Mouse (Mus musculus): Measurements from ENCODE around the gene Fibp.

DNA sequence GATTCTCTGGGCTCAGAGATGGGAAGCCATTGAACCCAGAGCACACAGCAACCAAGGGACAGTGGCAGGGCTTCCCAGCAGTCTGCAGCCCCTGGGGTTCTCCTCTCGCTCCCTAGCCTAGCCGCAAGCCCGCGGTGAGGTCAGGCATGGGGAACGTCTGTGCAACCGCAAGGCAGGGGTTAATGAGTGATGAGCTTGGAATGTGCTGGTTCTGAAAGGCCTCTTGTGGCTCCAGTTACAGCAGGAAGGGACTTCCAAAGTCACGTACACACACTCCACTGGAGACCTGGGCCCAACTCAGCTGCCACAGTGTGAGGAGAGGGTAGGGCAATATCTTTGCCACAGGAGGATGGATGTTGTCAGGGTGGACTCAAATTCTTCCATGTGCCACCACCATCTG is 15.5 kb upstream of the Fibp start:
- TF ChIP-seq CTCF (IDR thresholded peaks at IDR 0.05; ENCODE audit: low read depth) (no peak), EP300 (optimal IDR thresholded peaks at IDR 0.05) (no peak)

All from stomach, postnatal 0 days (tissue).